Mouse (Mus musculus): ENCODE measurements around the gene Rbm7. TPM values are rescaled to one million over a fixed set of nuclear protein-coding genes. Genes with fewer than 3 reads are reported as not detected.
"Not testable (repeated sequence)": the region's sequence is repeated elsewhere in the genome, so short reads cannot be mapped to it uniquely, and the experiment has no call there.

The Rbm7 gene
- 90.4 and 101 TPM in 2 replicates for polyA plus RNA-seq (2015; fragmentation: Nextera tagmentation; extraction: Ambion mirVana)

DNA sequence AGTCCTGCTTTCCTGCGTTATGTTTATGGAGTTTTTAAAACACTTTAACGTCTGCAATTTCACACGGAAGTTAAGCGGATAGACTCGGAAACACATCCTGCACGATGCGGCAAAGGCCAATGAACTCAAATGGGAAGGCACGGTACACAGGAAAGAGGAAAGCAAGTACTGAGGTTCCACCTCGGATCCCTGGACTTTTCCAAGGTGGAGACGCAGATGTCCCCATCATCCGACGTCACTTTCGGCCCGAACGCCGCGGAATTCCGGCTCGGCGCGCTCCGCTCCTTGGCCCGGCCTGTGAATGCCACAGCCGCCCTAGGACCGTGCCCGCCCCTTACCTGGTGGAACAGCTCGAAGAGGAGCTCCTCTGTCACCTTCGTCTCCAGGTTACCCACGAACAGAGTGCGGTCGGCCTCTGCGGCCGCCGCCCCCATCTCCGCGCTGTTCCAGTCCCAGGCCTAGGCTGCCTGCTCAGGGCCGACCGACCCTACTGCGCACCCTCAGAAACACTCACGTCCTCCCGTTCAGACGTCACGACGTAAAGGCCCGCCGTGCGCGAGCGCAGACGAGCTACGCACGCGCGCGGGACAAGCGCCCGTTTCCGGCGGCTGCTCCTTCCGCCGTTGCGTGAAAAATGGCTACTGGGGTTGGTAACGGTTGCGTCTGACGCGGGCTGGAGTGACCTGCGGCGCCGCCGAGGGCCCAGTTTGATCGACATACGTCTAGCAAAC lies at the start of gene Rbm7, which contains the start of gene Gm5617:
Rbm7 (minus strand) TSS at position 483 of the 731 bp plus-strand sequence.
Gm5617 (plus strand) TSS at position 626 of the 731 bp plus-strand sequence.
- H3K9ac ChIP-seq = peak within 1 kb of the TSS; percentile 91
- peaks cover 36% of the 10 kb centered on the region for H3K36me3 ChIP-seq
- H3K9me3 ChIP-seq = no peaks in the 10 kb centered on the region
- peak within 1 kb of the TSS; percentile 78 for H3K4me2 ChIP-seq
- peak within 1 kb of the TSS; percentile 82 for H3K4me3 ChIP-seq
- peaks cover 3% of the 10 kb centered on the region; the same call in 1 of the 2 replicates for H3K27me3 ChIP-seq
- peak within 1 kb of the TSS; percentile 96 for H3K27ac ChIP-seq (replicated peaks)
- ATAC-seq (ENCODE audit: low read depth) = peak; percentile 99
- WGBS = under 1% methylated on average over 72 of the region's 72 CpGs
- H3K4me1 ChIP-seq (replicated peaks) = peaks cover 21% of the 10 kb centered on the region

DNA sequence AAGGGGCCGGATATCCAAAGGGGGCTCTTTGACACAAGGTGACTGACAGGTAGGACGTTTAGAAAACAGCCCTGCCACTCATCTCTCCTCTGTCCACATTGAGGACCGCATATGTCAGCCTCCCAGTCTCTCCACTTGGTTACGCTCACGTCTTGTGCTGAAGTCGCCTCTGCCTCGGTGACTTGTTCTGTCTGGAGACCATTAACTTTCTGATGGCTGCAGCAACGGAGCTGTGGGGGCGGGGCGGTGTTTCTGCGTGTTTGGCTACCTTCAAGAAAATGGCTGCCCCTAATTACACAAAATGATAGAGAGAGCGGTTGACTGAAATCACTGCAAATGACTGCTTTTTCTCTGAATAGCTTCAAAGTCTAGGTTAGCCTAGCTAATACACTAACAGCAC lies 43.6 kb upstream of the Rbm7 start:
- H3K4me2 ChIP-seq = peak overlapping the region; percentile 53
- peaks cover 13% of the 10 kb centered on the region for H3K4me1 ChIP-seq (replicated peaks)
- 8% methylated on average over 12 of the region's 12 CpGs for WGBS
- peak overlapping the region; percentile 43 for H3K9ac ChIP-seq
- H3K27ac ChIP-seq (replicated peaks) = peak overlapping the region; percentile 73; the same call in 1 of the 2 replicates
- H3K9me3 ChIP-seq = no peaks in the 10 kb centered on the region
- peak; percentile 61 for ATAC-seq (ENCODE audit: low read depth)
- H3K36me3 ChIP-seq = no peaks in the 10 kb centered on the region
- H3K4me3 ChIP-seq = peak overlapping the region; percentile 25
- H3K27me3 ChIP-seq = no peaks in the 10 kb centered on the region; the same call in 1 of the 2 replicates

DNA sequence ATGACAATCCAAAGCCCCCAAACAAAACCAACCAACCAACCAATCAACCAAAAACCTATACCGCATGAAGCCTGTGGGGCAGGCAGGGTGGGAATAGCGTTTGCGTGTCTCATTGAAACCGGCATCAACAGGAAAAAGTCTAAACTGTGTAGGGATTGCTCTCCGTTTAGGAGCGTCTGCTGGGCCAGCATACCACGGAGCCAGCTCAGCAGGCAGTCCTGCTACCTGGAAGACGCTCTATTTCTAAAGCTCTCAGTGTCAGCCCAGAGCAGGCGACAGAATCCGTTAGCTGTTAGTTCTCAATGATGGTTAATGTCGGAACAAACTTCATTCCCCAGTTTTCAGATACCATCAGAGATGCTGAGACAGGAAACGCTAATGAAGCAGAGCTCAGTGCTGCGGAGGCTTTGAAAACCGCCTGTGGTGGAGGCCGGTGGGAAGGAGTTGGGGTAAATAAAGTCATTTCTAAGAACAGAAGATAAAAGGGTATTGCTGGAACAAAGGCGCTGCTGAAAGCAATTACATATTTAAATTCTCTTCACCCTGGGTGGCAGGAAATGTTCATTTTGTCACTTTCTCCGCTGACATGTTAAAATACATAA lies 43.0 kb upstream of the Rbm7 start:
- peak overlapping the region; percentile 43 for H3K9ac ChIP-seq
- H3K4me1 ChIP-seq (replicated peaks) = peaks cover 13% of the 10 kb centered on the region
- H3K4me3 ChIP-seq = peak overlapping the region; percentile 25
- peak; percentile 75 for ATAC-seq (ENCODE audit: low read depth)
- H3K36me3 ChIP-seq = no peaks in the 10 kb centered on the region
- H3K4me2 ChIP-seq = peak overlapping the region; percentile 53
- WGBS = 1% methylated on average over 17 of the region's 17 CpGs
- H3K27ac ChIP-seq (replicated peaks) = peak overlapping the region; percentile 73
- H3K9me3 ChIP-seq = no peaks in the 10 kb centered on the region
- no peaks in the 10 kb centered on the region; the same call in 1 of the 2 replicates for H3K27me3 ChIP-seq

- H3K27me3 ChIP-seq; H3K4me3 ChIP-seq; H3K27ac ChIP-seq (replicated peaks); ATAC-seq (ENCODE audit: low read depth); H3K9ac ChIP-seq; H3K9me3 ChIP-seq; H3K36me3 ChIP-seq: not testable (repeated sequence)
- Histone ChIP-seq H3K4me2 (peak overlapping the region; percentile 53; the same call in 1 of the 2 replicates), H3K4me1 (replicated peaks) (peaks cover 13% of the 10 kb centered on the region)
- WGBS = 23% methylated on average over 1 of the region's 1 CpGs
These were observed 42.5 kb upstream of the Rbm7 start for GRCm38 (mm10) chr9:48537616-48538015.

DNA sequence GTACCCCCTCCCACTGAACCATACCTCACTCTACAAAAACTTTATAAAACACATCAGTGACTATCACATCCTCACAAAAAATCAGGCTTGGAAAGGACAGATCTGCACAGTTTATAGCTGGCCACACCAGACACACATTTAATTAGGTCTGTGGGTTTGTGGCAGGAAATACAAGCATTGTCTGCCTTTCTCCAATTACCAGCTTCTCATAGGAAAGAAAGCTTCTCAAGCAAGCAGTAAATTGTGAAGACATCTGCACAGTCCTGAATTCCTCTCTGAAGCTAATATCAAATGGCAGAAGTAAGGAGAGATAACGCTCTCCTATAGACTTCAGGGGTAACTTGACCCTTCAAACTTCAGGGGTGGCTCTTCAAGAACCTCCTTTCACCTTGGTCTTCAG lies 41.3 kb upstream of the Rbm7 start:
- H3K27me3 ChIP-seq = no peaks in the 10 kb centered on the region; the same call in 1 of the 2 replicates
- H3K27ac ChIP-seq (replicated peaks) = no peak overlapping the region
- H3K4me1 ChIP-seq (replicated peaks) = peaks cover 13% of the 10 kb centered on the region
- no peak overlapping the region for H3K9ac ChIP-seq
- H3K4me2 ChIP-seq = no peak overlapping the region
- H3K4me3 ChIP-seq = no peak overlapping the region
- H3K36me3 ChIP-seq = no peaks in the 10 kb centered on the region
- no peak for ATAC-seq (ENCODE audit: low read depth)
- 87% methylated on average over 1 of the region's 1 CpGs for WGBS
- no peaks in the 10 kb centered on the region for H3K9me3 ChIP-seq

- Histone ChIP-seq H3K27ac (replicated peaks) (no peak overlapping the region), H3K27me3 (no peaks in the 10 kb centered on the region), H3K4me2 (no peak overlapping the region), H3K4me1 (replicated peaks) (no peaks in the 10 kb centered on the region), H3K36me3 (no peaks in the 10 kb centered on the region), H3K4me3 (no peak overlapping the region), H3K9ac (no peak overlapping the region), H3K9me3 (no peaks in the 10 kb centered on the region)
- ATAC-seq (ENCODE audit: low read depth) = no peak
- WGBS = 100% methylated on average over 2 of the region's 2 CpGs
These were observed 37.6 kb upstream of the Rbm7 start for GRCm38 (mm10) chr9:48532730-48533129.

GRCm38 (mm10) chr9:48532203-48532602 lies 37.1 kb upstream of the Rbm7 start:
- no peak overlapping the region for H3K4me3 ChIP-seq
- WGBS = 73% methylated on average over 3 of the region's 3 CpGs
- no peaks in the 10 kb centered on the region for H3K9me3 ChIP-seq
- H3K27ac ChIP-seq (replicated peaks) = no peak overlapping the region
- H3K36me3 ChIP-seq = no peaks in the 10 kb centered on the region
- H3K4me2 ChIP-seq = no peak overlapping the region
- H3K27me3 ChIP-seq = no peaks in the 10 kb centered on the region
- H3K9ac ChIP-seq = no peak overlapping the region
- H3K4me1 ChIP-seq (replicated peaks) = no peaks in the 10 kb centered on the region
- ATAC-seq (ENCODE audit: low read depth) = no peak

DNA sequence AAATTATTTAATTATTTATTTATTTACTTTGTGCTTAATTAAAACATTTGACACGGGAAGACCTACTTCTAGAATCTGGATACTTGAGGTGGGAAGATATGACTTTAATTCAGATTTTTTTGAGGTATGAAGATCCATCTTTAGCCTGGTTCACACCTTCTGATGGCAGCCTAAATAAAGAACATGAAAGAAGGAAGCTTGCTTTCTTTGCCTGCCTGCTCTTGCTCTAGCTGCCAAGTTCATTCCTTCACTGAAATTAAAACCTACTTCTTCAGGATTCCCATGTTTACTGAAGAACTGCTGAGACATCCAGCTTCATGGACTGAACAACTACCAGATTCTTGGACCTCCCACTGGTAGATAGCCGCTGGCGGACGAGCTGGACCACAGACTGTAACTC lies 36.2 kb upstream of the Rbm7 start:
- no peak for ATAC-seq (ENCODE audit: low read depth)
- Histone ChIP-seq H3K27ac (replicated peaks) (no peak overlapping the region), H3K4me3 (no peak overlapping the region), H3K36me3 (no peaks in the 10 kb centered on the region), H3K27me3 (no peaks in the 10 kb centered on the region), H3K4me2 (no peak overlapping the region), H3K9ac (no peak overlapping the region), H3K4me1 (replicated peaks) (no peaks in the 10 kb centered on the region), H3K9me3 (no peaks in the 10 kb centered on the region)
- 91% methylated on average over 4 of the region's 4 CpGs for WGBS

DNA sequence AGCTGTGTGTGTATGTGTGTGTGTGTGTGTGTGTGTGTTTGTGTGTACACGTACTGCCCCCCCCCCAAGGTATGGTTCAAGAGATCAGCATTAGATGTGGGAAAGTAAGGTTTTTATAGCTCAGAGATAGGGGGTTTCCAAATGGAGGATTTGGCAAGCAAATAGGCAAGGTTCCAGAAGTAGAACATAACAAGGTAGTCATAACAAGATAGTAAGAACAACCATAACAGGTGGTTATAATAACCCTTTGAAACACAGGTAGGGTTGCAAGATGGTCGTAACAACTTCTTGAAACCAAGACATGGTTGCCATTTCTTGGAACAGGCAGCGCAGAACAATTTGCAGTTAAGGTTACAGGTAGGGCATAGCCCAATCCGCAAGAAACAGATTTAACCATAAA lies 31.4 kb upstream of the Rbm7 start:
- Histone ChIP-seq H3K27me3 (no peaks in the 10 kb centered on the region), H3K4me3 (no peak overlapping the region), H3K9ac (no peak overlapping the region), H3K4me1 (replicated peaks) (no peaks in the 10 kb centered on the region), H3K4me2 (no peak overlapping the region), H3K27ac (replicated peaks) (no peak overlapping the region), H3K36me3 (no peaks in the 10 kb centered on the region), H3K9me3 (no peaks in the 10 kb centered on the region)
- ATAC-seq (ENCODE audit: low read depth) = no peak
- 92% methylated on average over 4 of the region's 4 CpGs for WGBS

GRCm38 (mm10) chr9:48525566-48525965 lies 30.5 kb upstream of the Rbm7 start:
- no peaks in the 10 kb centered on the region for H3K4me1 ChIP-seq (replicated peaks)
- no peak overlapping the region for H3K27ac ChIP-seq (replicated peaks)
- H3K36me3 ChIP-seq = no peaks in the 10 kb centered on the region
- H3K27me3 ChIP-seq = no peaks in the 10 kb centered on the region
- no peak overlapping the region for H3K9ac ChIP-seq
- 16% methylated on average over 1 of the region's 1 CpGs for WGBS
- ATAC-seq (ENCODE audit: low read depth) = no peak
- no peak overlapping the region for H3K4me2 ChIP-seq
- no peaks in the 10 kb centered on the region for H3K9me3 ChIP-seq
- no peak overlapping the region for H3K4me3 ChIP-seq

DNA sequence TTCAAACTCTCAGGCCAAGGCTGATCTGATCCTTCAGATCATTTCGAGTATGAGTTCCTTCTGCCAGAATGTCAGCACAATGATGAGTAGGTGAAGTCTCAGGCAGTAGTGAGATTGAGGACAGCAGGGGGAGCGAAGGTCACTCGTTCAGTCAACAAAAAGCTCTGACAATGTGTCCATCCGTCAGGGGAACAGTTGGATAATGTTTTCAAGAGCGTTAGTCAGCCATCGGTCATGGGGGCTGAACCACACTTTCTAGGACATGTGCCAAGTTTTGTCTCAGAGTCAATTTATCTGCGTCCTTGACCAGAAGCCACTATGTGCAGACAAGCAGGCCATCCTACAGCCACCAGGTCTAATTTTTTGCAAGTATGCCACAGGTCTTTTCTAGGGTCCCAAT lies 25.3 kb upstream of the Rbm7 start:
- WGBS = 42% methylated on average over 4 of the region's 7 CpGs
- not testable (repeated sequence) for H3K9me3 ChIP-seq; H3K27me3 ChIP-seq; H3K27ac ChIP-seq (replicated peaks); H3K36me3 ChIP-seq; H3K9ac ChIP-seq; H3K4me3 ChIP-seq; ATAC-seq (ENCODE audit: low read depth); H3K4me2 ChIP-seq
- H3K4me1 ChIP-seq (replicated peaks) = peaks cover 18% of the 10 kb centered on the region

DNA sequence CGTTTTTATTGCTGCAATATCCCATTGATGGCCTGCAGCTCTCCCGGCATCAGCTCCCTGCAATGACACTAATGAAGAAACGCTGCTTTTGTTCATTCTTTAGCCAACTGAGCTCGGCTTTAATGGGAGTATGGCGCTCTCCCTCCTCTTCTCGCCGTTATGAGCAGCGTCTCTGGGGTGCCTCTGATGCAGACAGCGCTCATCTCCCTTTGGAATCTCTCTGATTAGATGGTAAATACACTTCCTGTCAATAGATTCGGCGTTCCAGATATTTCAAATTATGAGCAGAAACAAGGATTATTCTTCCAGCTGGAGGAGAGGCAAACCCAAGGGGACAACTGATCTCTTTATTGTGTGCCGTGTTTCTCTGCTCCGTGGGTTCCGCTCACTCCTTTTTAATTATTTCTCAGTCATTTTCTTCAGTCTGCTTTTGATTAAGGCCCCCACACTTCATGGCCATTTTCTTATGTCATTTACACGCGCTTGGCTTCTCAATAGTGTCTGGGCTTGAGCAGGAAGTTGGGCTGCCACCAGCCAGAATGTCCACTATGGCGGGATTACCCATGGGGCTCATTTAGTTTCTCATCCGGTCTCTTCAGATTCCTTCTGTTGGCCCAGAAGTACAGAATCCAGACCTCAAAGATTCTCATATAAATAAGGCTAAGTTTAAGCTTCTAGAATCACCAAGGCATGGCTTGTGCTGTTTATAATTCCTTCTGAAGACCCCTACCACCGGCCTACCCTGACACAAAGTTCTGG lies 22.5 kb upstream of the Rbm7 start:
- Histone ChIP-seq H3K9me3 (no peaks in the 10 kb centered on the region), H3K9ac (peak overlapping the region; percentile 10; the same call in 1 of the 2 replicates), H3K27me3 (no peaks in the 10 kb centered on the region; the same call in 1 of the 2 replicates), H3K4me1 (replicated peaks) (peaks cover 21% of the 10 kb centered on the region), H3K4me2 (peak overlapping the region; percentile 46), H3K4me3 (peak overlapping the region; percentile 6), H3K27ac (replicated peaks) (peak overlapping the region; percentile 89), H3K36me3 (no peaks in the 10 kb centered on the region)
- peak; percentile 81; the same call in 1 of the 2 replicates for ATAC-seq (ENCODE audit: low read depth)
- 25% methylated on average over 19 of the region's 19 CpGs for WGBS

All from neural tube, embryonic 13.5 days (tissue).